Mouse (Mus musculus) adrenal gland, adult 8-10 months (tissue): ENCODE results near the gene Olah. TPM values are rescaled to one million over a fixed set of nuclear protein-coding genes. Genes with fewer than 3 reads are reported as not detected.

Experiments
- DNase-seq: peaks from one replicate; pipeline ENCODE4 v3.0.0; 2022
- total RNA-seq, 4 experiments: library from RNA; stranded (reverse); gene quantifications; 2 replicates each; pipeline ENCODE4 v1.2.4; 2022

Gene Olah
- total RNA-seq, 4 experiments from 2014 or later: 0.19 to 0.58 (median 0.28) TPM

DNA sequence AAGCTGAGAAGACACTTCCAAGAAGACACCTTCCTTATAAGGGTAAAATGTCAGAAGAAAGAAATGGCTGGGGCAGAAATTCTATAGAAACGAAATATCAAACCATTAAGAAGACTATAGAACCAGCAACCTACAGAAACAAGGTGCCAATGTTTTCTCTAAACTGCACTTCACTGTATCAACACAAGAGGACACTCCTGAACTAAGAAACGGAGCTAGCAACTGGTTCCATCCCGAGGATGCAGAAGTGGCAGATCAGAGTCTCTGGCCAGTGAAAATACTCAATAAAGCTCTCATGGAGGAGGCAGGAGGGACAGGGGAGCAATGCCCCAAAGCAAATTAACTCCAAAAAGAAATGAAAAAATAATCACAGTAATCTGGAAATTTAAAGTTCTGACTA, 48.1 kb downstream of the Olah start:
- DNase-seq: no peak

DNA sequence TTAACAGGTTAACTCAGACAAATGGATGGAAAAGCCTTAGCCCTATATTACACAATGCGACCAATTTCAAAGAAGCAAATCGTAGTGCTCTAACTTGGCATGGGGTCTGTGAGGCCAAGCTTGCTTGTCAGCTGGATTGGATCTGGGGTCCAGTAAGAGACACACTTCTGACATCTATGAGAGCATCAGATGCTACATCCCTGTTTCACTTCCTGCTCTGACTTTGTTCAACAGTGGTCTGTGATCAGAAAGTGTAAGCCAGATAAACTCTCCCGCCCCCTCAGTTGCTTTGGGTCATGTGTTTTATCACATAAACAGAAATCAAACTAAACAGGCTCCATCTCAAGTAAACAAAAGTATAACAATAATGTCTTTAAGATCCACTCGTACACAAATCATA, 48.6 kb downstream of the Olah start:
- no peak for DNase-seq

DNA sequence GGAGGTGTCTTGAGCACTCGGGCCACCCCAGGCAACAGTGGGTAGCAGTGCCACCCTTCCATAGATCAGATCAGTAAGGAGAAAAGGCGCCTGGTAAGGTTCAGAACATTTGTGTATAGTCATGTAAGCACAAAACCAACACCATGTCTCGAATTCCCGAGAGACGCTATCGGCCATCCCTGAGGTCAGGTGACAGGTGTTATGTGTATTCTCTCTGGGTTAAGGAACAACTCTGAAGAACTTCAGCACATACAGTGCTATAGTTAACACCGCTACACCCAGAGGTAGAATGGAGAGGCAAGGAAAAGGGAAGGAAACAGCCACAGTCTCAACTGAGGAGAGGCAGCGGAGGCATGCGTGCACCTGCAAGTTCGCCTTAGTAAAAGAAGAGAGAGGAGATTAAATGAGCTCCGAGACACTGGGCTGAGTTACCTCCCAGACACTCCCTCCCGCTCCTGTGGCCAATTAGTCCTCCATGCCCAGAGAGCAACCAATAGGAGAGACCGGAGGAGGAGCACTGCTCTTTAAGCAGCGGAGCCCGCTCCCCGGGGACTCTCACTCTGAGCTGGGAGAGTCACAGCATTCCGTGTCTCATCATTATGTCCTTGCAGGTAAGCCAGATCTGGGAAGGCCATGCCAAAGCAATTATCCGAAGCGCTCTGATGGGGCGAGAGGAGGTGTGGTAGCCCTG, 61.3 kb downstream of the Olah start, which contains the start of gene Acbd7:
Acbd7 (plus strand) TSS at position 558 of the 691 bp plus-strand sequence.
- DNase-seq: peak; percentile 60

GRCm38 (mm10) chr2:3333761-3334160, 63.2 kb downstream of the Olah start:
- DNase-seq: no peak

DNA sequence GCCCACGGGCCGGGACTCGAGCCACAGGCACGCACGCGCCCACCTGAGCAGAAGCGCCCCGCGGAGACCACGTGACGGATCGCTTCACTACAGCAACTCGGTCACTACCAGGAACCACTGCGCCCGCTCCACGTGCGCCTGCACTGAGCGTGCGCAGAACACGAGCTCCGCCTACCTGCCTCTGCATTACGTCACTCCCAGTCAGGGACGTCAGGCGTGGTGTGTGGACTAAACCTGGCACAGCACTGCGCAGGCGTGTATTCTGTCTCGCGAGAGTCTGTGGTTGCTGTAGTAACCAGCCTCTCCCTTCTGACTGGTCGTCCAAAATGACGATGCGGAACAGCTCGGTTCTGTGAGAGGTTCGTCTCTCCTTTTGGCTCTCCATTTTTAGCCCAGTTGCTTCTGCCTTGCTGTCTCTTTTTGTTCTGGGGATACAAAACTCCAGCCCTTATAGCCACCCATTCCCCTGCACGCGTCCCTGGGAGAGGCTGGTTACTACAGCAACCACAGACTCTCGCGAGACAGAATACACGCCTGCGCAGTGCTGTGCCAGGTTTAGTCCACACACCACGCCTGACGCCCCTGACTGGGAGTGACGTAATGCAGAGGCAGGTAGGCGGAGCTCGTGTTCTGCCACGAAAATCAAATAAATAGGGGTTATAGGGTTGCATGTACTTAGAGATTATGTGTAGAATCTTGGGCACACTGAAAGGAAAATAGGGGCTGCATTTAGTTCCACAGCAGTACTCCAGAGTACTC, 64.3 kb downstream of the Olah start, which contains the start of gene Rpp38:
Rpp38 (minus strand) TSS at position 160 of the 759 bp plus-strand sequence.
- peak; percentile 99 for DNase-seq

DNA sequence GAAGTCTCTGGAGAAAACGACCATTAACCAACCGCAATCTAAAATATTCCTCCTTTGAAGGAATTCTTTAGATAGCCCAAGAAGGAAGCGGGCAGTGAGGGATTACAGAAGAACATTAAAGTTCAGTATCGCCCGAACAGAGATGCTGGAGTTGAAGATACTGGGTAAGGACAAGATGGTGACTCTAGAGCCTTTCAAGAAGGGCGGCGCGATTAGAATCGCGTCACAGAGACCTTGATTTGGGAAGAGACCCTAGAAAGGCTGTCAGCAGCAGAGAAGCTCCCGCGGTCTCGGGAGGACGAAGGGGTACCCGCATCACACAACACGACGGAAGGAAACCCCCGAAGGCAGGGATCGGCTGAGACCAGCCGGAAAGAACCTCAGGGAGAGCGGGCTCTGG, 65.0 kb downstream of the Olah start:
- no peak for DNase-seq

DNA sequence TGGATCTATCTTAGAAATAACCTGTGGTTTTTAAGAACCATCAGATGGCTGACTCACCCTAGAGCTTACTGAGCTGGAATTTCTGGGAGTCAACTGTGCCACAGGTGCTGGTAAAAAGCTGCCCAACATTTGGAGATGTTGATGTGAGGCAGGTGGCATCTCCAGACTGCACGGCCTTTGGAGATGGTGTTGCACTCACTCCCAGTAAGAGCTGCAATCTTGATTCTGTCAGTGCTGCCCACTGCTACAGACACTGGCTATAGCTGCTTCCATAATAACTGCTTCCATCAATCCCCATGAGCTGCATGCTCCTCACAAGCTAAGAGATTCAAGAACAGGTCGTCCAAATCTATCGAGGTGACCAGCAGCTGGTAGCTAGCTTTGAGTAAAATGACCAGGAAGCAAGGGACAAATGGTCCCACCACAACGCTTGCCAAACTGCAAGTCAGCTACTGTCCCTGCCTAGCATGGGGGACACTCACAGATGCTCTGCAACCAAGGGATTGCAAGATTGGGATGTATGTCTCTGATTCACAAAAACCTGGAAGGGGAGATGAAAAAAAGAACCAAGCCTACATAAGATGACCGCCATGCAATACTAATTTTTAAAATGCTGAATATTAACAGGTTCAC, 65.8 kb downstream of the Olah start:
- no peak for DNase-seq

DNA sequence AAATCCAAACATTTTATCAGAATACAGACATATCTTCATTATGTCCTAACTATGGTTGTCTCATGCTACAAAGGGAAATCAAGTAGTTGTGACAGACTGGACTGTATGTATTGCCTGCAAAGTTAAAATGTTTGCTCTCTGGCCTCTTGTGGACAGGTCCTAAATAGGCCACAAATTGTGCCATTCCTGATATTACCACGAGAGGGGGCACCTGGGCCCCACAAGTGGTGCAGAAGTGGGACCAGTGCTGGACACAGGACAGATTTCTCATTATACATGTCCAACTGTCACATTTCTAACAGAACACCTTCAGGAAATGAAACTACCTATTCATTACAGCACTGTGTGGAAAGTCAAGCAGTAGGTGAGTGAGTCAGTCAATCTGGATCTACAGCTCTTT, 69.7 kb downstream of the Olah start:
- DNase-seq: peak; percentile 40

- no peak for DNase-seq
Observed at GRCm38 (mm10) chr2:3326547-3326946, 70.5 kb downstream of the Olah start.

- DNase-seq: no peak
Observed at GRCm38 (mm10) chr2:3324381-3325130, 72.5 kb downstream of the Olah start.

DNA sequence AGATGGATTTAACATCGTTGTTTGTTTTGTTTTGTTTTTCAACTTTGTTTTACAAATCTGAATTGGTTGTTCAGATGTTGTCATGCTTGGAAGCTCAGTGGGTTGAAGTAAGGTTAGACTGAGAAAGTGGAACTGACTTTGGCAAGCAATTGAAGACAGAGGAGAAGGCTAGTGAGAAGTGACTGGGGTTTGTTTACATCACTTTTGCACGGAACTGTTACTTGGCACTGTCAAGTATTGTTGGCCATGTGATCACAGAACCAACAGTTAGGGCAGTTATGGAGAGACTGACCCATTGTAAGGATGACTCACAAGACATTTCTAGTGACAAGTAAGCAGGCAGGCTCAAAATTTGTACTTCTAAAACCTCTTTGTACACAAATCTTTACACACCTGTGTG, 73.9 kb downstream of the Olah start:
- no peak for DNase-seq

- DNase-seq: peak; percentile 58
Observed at GRCm38 (mm10) chr2:3305426-3306025, 91.5 kb downstream of the Olah start.

DNA sequence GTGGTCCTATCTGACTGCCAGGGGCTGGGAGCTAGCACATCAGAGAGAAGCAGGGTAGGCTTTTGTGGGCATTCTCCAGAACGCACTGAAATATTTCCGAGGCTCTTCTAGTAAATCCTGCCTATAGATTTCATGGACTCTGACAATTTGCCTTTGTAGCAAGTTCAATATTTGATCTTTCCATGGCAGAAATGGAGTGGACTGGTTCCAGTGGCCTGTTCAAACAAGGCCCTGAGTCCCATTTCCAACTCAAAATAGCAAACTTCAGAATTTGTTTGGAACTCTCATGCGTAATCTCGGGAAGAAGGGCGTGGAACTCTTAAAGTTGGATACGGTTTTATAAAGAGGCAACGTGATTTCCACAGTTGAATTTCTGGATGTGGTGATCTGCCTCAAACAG, 101.2 kb downstream of the Olah start:
- DNase-seq: no peak

GRCm38 (mm10) chr2:3292170-3292569, 104.8 kb downstream of the Olah start:
- no peak for DNase-seq

Other genes with a start within 250 kb of the Olah start
- 10 to 100 TPM; 45.2 to 72.2 (median 59.7) TPM for gene Nmt2, start 113.0 kb downstream of the Olah start, total RNA-seq
- 10 to 100 TPM; 10.6 to 13.3 (median 11.8) TPM for gene Rpp38, start 64.6 kb downstream of the Olah start, total RNA-seq
- not detected for gene Acbd7, start 61.0 kb downstream of the Olah start, total RNA-seq
- under 1 TPM in 2 of 4 experiments, not detected in 2; 0.75 to 0.87 TPM for gene Meig1, start 25.4 kb upstream of the Olah start, total RNA-seq
- gene Dclre1c, start 26.9 kb upstream of the Olah start, total RNA-seq: 10 to 100 TPM in 3 of 4 experiments, 1 to 10 TPM in 1; 9.0 to 16.1 (median 11.0) TPM
- gene Suv39h2, start 77.8 kb upstream of the Olah start, total RNA-seq: 1 to 10 TPM; 1.4 to 2.0 (median 1.6) TPM
- gene Gm45902, start 115.6 kb upstream of the Olah start, total RNA-seq: 1 to 10 TPM; 2.4 to 4.3 (median 3.6) TPM
- 10 to 100 TPM; 35.4 to 53.3 (median 45.4) TPM for gene Hspa14, start 115.6 kb upstream of the Olah start, total RNA-seq
- 1 to 10 TPM; 2.6 to 6.2 (median 4.0) TPM for gene Cdnf, start 115.8 kb upstream of the Olah start, total RNA-seq
- 10 to 100 TPM in 3 of 4 experiments, 1 to 10 TPM in 1; 9.5 to 20.1 (median 14.6) TPM for gene Fam107b, start 173.3 kb upstream of the Olah start, total RNA-seq